Mouse (Mus musculus) c-Kit-positive CD71-positive TER-119-positive erythroid progenitor cells, embryonic 14.5 days (primary cell): ENCODE measurements around the gene Krt42.
"Not testable (repeated sequence)": the region's sequence is repeated elsewhere in the genome, so short reads cannot be mapped to it uniquely, and the experiment has no call there.

Source experiments
- DNase-seq: peaks from one replicate; pipeline ENCODE4 v3.0.0-alpha.2; 2013; ENCODE audit warnings: low spot score

Gene Krt42

DNA sequence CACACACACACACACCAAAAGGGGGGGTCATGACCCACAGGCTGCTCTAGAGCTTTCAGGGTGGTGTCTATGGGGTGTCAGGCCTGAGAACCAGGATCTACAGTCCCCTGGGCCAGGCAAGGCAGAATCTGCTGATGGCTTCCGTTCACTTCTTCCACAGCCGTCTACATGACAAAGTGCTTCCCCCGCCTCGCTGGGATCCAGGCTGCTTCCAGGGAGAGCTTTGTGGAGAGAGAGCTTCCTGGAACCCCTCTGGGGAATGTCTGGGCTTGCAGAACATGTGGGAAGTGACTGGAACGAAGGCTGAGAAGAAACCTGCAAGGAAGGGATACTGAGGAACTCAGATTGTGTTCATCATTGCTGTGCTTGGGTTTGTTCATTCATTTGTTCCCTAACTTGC lies 9.1 kb upstream of the Krt42 start:
- DNase-seq: no peak

DNA sequence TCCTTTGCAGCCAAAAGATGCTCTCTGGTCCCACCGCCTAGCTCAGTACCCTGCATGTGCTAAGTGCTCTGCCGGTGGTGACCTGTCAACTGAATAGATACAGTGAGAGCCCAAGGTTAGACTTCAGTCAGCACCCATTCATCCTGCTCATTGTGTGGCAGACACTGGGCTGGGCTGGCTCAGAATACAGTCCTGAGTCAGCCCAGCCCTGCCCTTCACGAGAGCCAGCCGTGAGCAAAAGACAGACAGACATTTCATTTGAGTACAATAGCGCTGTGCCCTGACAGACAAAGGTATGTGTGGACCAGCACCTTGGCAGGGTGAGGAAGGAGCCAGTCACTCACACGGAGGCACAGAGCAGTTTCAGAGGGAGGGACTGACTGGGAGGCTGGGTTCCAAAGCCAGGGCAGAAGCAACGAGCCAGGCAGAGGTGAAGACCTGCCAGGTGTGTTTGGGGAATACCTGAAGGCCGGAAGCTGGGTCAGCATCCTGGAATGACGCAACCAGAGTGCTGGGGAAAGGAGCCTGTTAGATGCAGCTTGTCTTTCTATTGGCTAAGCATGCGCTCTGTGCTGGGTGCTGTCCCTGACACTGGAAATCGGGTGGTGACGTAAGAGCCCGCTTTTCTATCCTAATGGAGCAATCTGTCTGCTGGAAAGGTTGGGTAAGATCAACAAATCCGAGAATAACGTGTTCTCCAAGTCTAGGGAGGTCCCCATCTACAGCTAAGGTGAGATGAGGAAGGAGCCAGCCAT lies 8.2 kb upstream of the Krt42 start:
- no peak for DNase-seq

DNA sequence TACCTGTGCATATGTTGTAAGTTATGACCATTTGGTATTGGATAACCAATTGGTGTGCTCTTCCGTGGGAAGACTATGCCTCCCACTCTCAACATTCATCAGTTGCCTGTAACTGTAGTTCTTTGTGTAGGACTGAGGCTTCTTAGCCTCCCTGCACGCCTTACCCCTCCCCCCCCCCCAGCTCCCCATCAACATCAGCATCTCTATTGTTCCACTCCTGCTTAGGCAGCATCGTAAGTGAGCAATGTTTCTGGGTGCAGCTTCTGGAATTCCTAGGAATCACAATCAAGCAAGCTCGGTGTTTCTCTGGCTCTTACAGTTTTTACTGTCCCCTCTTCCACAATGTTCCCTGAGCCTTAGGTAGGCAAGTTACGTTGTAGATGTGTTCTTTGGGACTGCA lies 5.8 kb upstream of the Krt42 start:
- no peak for DNase-seq

DNA sequence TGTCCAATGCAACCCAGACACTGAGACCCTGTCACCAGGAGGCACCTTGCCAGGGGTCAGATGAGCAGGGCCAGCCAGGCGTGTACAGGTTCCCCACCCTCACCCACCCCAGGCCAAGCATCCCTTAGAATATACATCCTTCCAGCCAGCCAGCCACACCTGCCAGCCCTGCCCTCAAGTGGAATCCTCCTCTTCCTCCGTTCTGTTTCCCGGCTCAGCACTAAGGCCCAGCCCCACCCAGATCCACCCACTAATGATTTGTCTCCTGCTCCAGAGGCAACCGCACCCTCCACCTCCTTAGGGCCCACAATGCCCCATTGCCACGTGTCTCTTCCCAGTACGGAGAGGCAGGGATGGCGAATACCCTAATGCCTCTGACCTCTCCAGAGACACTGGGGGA lies 5.0 kb upstream of the Krt42 start:
- no peak for DNase-seq

GRCm38 (mm10) chr11:100271878-100272277 lies 2.2 kb upstream of the Krt42 start:
- no peak for DNase-seq

DNA sequence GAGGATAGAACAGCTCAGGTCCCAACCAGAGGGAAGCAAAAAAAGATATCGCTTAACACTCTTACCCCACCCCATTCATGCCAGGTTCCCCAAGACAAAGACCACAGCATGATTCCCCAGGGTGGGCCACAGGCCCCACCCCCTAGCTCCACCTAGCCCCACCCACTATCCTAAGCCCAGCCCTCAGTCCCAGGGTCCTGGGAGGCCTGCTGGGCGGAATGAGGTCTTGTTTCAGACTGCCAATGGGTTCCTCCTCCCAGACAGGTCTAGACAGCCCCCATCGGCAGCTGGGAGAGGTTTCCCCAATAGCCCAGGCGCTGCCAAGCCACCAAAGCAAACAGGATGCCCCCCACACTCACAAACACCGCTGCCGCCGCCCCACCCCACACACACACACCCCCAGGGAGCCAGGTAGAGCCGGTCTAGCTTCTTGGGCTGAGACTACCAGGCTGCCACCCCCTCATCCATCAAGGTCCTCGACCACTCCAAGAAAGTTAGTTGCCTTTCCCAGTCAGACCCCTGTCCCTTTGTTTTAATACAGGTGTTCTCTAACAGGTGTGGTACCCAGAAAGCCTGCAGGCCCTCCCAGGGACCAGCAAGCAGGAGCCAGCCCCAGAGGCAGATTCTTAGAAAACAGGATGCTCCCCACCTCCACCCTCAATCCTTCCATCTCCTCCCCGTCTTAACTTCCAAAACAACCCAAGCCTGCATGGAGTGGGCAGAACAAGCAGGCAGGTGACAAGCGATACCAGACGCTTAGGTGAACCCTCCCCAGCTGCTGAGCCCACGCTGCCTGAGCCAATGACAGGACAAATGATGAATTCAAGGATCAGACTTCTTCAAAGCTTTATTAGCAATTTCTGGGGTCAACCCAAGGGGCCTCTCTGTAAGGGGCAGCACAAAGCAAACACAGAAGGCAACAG lies 7.4 kb downstream of the Krt42 start:
- DNase-seq: no peak

- DNase-seq: no peak
Observed at GRCm38 (mm10) chr11:100261235-100261605, 8.5 kb downstream of the Krt42 start.

- no peak for DNase-seq
Observed at GRCm38 (mm10) chr11:100260514-100261234, 9.0 kb downstream of the Krt42 start, which contains the start of gene Krt17. TSS of gene Krt17 (minus strand) at chr11:100261029.

DNA sequence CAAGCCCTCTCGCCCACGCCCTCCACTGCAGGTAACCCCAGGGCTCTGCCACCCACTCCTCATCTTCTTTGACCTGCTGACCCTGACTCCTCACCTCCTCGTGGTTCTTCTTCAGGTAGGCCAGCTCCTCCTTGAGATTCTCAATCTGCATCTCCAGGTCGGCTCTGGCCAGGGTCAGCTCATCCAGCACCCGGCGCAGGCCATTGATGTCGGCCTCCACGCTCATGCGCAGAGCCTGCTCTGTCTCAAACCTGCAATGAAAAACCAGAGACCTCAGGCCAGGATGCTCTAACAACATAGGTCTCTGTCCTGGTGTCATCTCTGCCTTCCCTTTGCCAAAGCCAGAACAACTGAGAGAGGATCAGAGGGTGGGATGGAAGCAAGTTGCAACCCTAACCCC lies 10.6 kb downstream of the Krt42 start:
- no peak for DNase-seq

GRCm38 (mm10) chr11:100257967-100258366 lies 11.7 kb downstream of the Krt42 start:
- DNase-seq: no peak

DNA sequence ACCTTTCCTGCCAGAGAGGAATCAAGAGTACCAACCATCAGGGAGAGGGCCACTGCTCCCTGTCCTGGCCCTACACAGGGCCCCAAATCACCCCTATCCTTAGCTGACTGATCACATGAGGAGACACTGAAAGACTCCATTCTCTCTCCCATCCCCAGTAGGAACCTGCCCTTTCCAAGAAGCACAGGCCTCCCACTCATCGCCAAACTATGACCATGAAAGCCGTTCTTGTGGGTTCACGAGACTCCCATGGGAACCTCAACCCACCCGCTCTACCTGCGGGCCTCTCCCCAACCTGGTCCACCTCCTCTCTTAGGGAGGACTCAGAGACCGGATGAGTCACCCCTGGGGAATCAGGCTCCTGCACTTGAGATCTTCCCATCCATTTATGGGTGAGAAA lies 14.2 kb downstream of the Krt42 start:
- no peak for DNase-seq

- DNase-seq: peak; percentile 42
Observed at GRCm38 (mm10) chr11:100254360-100255090, 15.1 kb downstream of the Krt42 start.

GRCm38 (mm10) chr11:100248852-100249465 lies 20.7 kb downstream of the Krt42 start, which contains the start of gene Krt16:
TSS of gene Krt16 (minus strand) at chr11:100248902.
- no peak for DNase-seq

DNA sequence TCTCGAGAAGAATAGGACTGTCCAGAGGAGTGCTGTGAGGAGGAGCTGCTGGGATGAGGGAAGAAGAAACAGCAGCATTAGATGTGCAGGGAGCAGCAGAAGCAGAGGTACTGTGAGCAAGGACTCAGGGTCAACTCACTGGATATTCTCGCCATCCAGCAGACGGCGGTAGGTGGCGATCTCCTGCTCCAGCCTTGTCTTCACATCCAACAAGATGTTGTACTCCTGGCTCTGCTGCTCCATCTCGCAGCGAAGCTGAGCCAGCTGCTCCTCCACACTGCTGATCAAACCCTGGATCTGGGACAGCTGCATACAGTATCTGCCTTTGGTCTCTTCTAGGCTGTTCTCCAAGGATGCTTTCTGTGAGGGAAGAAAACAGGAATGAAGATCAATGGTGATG lies 23.2 kb downstream of the Krt42 start:
- not testable (repeated sequence) for DNase-seq

DNA sequence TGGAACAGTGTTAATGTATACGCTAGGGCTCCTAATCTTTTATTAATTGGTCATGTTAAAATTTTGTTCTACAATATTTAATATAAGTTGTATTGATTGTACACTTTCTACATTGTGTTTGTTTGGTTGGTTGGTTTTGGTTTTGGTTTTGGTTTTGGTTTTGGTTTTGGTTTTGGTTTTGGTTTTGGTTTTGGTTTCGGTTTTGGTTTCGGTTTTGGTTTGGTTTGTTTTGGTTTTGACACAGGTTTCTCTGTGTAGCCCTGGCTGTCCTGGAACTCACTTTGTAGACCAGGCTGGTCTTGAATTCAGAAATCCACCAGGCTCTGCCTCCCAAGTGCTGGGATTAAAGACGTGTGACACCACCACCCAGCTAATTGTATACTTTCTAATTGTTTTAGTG lies 29.4 kb downstream of the Krt42 start:
- DNase-seq: not testable (repeated sequence)

DNA sequence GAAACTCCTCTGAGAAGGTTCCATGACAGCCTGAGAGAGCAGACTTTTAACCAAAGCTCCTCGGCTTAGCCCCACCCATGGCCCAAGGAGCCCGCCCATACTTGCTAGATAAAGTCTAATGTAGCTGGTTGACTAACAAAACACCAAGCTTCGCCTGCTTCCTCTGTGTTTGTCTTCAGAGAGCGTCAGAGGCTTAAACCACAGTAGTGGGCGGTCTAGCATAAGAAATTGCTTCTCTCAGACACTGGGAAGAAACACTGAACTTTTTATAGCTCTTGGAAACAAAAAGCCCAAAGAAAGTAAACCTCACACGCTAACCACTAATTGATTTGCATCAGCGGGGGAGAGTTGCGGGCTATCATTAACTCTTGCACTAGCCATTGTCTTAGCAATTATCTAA lies 47.9 kb downstream of the Krt42 start:
- DNase-seq: no peak

- DNase-seq: no peak
Observed at GRCm38 (mm10) chr11:100219304-100219703, 50.4 kb downstream of the Krt42 start.
